In the genomic region with DNA sequence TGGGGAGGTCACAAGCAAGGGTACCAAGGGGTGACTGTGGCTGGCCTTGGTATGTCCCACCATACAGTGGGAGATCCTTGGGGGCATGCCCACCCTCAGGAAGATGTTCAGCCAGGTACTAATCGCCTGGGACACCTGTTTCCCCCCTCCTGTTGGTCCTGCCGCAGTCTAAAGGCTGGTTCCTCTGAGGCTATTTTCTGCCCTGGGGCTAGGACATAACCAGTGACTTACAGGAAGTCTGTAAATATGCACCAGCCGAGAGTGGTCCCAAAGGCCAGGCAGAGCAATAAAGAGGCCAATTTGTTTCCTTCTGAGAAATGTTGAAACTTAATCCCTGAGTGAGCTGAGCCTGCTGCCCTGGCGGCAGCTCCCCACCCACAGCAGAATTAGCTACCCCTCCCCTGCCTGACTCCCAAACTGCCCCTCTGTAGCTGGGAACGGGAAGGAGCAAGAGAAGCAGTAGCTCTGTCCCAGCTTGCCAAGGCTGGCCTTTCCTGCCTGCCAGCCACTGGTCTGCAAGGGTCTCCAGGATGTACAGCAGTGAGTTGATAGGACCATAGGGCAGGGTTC, we compare ENCODE assay signal across 12 mouse cellular contexts.
A peak's percentile ranks its signal among the peaks of the same experiment; 100 is the strongest.
DNase-seq lines count a peak whose midpoint lies in the region; ATAC-seq and TF ChIP-seq lines count a peak whose summit lies in the region.
"Had no signal": no experiment of that assay in that cellular context is flagged by ENCODE, and none has a peak within 500 bp of the region (broad histone marks: within the 10 kb centered on the region; RNA-seq: fewer than 3 reads in every experiment).

No protein-coding gene starts in this region.

- 4% methylated on average over 5 of the region's 5 CpGs for WGBS in kidney, embryonic 15.5 days
- WGBS in embryonic facial prominence, embryonic 12.5 days: 6% methylated on average over 5 of the region's 5 CpGs
- WGBS in limb, embryonic 14.5 days: 8% methylated on average over 5 of the region's 5 CpGs
- WGBS in forebrain, embryonic 11.5 days: 42% methylated on average over 5 of the region's 5 CpGs

- ATAC-seq in kidney, embryonic 15.5 days (replicated peaks; ENCODE audit: low FRiP score): peak; percentile 10; the same call in 1 of the 2 replicates
- ATAC-seq in embryonic facial prominence, embryonic 12.5 days (ENCODE audit: insufficient number of reproducible peaks, insufficient read depth, low FRiP score, low TSS enrichment): no peak
- ATAC-seq in limb, embryonic 14.5 days (ENCODE audit: low FRiP score, low read depth): peak; percentile 21; the same call in 1 of the 2 replicates
- no peak for ATAC-seq in forebrain, embryonic 11.5 days (replicated peaks; ENCODE audit: low FRiP score)

- no peak overlapping the region for H3K4me2 ChIP-seq in kidney, embryonic 15.5 days
- H3K4me2 ChIP-seq in embryonic facial prominence, embryonic 12.5 days (replicated peaks): no peak overlapping the region
- no peak overlapping the region for H3K4me2 ChIP-seq in limb, embryonic 14.5 days (replicated peaks; ENCODE audit: low read depth, low read length, severe bottlenecking)
- no peak overlapping the region for H3K4me2 ChIP-seq in forebrain, embryonic 11.5 days (ENCODE audit: low read depth, low read length, severe bottlenecking)
- H3K4me2 ChIP-seq: neural tube, embryonic 12.5 days had no signal

- no peak overlapping the region for H3K9ac ChIP-seq in kidney, embryonic 15.5 days
- no peak overlapping the region for H3K9ac ChIP-seq in embryonic facial prominence, embryonic 12.5 days
- no peak overlapping the region for H3K9ac ChIP-seq in limb, embryonic 14.5 days (ENCODE audit: low read depth, low read length, severe bottlenecking)
- H3K9ac ChIP-seq in forebrain, embryonic 11.5 days (ENCODE audit: low read length): no peak overlapping the region
- H3K9ac ChIP-seq: neural tube, embryonic 12.5 days had no signal

- H3K27me3 ChIP-seq in kidney, embryonic 15.5 days: no peaks in the 10 kb centered on the region
- H3K27me3 ChIP-seq in embryonic facial prominence, embryonic 12.5 days: no peaks in the 10 kb centered on the region
- H3K27me3 ChIP-seq in limb, embryonic 14.5 days (ENCODE audit: control insufficient read depth, insufficient read depth, low read length): no peaks in the 10 kb centered on the region
- H3K27me3 ChIP-seq in forebrain, embryonic 11.5 days (ENCODE audit: control insufficient read depth, insufficient read depth, low read length): no peaks in the 10 kb centered on the region
- H3K27me3 ChIP-seq: neural tube, embryonic 12.5 days had no signal

- intact Hi-C loops in gastrocnemius, postnatal 14 days (cut with DNase I; ENCODE audit: low total_unique reads): loop anchor here (5.0 kb wide), 1 partner anchor 48 kb away; no protein-coding TSS in a partner anchor

- no peak overlapping the region for H3K4me3 ChIP-seq in kidney, embryonic 15.5 days (replicated peaks)
- no peak overlapping the region for H3K4me3 ChIP-seq in embryonic facial prominence, embryonic 12.5 days
- no peak overlapping the region for H3K4me3 ChIP-seq in limb, embryonic 14.5 days (replicated peaks; ENCODE audit: low read length)
- no peak overlapping the region for H3K4me3 ChIP-seq in forebrain, embryonic 11.5 days (ENCODE audit: low read depth, low read length)
- H3K4me3 ChIP-seq: forebrain, embryonic 10.5 days; neural tube, embryonic 12.5 days had no signal

- TF ChIP-seq POLR2A in limb, embryonic 14.5 days (IDR thresholded peaks at IDR 0.05; ENCODE audit: borderline replicate concordance, extremely low read depth, insufficient read depth, insufficient read length): no peak

- H3K27ac ChIP-seq in kidney, embryonic 15.5 days: peak overlapping the region; percentile 79
- H3K27ac ChIP-seq in embryonic facial prominence, embryonic 12.5 days: peak overlapping the region; percentile 30; the same call in 1 of the 2 replicates
- H3K27ac ChIP-seq in limb, embryonic 14.5 days (replicated peaks; ENCODE audit: low read depth, low read length): no peak overlapping the region
- H3K27ac ChIP-seq in forebrain, embryonic 11.5 days (ENCODE audit: low read depth, low read length): no peak overlapping the region
- H3K27ac ChIP-seq: forebrain, embryonic 10.5 days; neural tube, embryonic 12.5 days had no signal

- peaks cover 69% of the 10 kb centered on the region for H3K4me1 ChIP-seq in kidney, embryonic 15.5 days
- peaks cover 40% of the 10 kb centered on the region for H3K4me1 ChIP-seq in embryonic facial prominence, embryonic 12.5 days
- peaks cover 20% of the 10 kb centered on the region for H3K4me1 ChIP-seq in limb, embryonic 14.5 days (ENCODE audit: control insufficient read depth, insufficient read depth, low read length)
- H3K4me1 ChIP-seq in forebrain, embryonic 11.5 days (replicated peaks; ENCODE audit: control insufficient read depth, insufficient read depth, low read length): peaks cover 5% of the 10 kb centered on the region; the same call in 1 of the 2 replicates

- peak; percentile 11 for DNase-seq in gastrocnemius, postnatal 14 days
- DNase-seq in gastrocnemius, postnatal 4 days (ENCODE audit: low spot score in 2 of 2): no peak
- no peak for DNase-seq in kidney, adult 8-10 months
- DNase-seq in limb, embryonic 14.5 days (ENCODE audit: low spot score): no peak
- no peak for DNase-seq in forebrain, embryonic 11.5 days (ENCODE audit: low spot score)
- DNase-seq in cerebellum, adult 18-20 months: no peak
- DNase-seq: cerebellum, adult 9-11 months had no signal

- H3K36me3 ChIP-seq in kidney, embryonic 15.5 days: peaks cover 40% of the 10 kb centered on the region
- H3K36me3 ChIP-seq in embryonic facial prominence, embryonic 12.5 days: peaks cover 21% of the 10 kb centered on the region
- H3K36me3 ChIP-seq in limb, embryonic 14.5 days (ENCODE audit: control insufficient read depth, insufficient read depth, low read length): peaks cover 31% of the 10 kb centered on the region
- H3K36me3 ChIP-seq in forebrain, embryonic 11.5 days (ENCODE audit: control insufficient read depth, insufficient read depth, low read length): no peaks in the 10 kb centered on the region
- H3K36me3 ChIP-seq: G1E; neural tube, embryonic 12.5 days had no signal

- H3K9me3 ChIP-seq in kidney, embryonic 15.5 days (replicated peaks): no peaks in the 10 kb centered on the region
- no peaks in the 10 kb centered on the region for H3K9me3 ChIP-seq in embryonic facial prominence, embryonic 12.5 days
- no peaks in the 10 kb centered on the region for H3K9me3 ChIP-seq in limb, embryonic 14.5 days (ENCODE audit: control insufficient read depth, low read length)
- H3K9me3 ChIP-seq in forebrain, embryonic 11.5 days (ENCODE audit: control insufficient read depth, low read length): no peaks in the 10 kb centered on the region
- H3K9me3 ChIP-seq: forebrain, embryonic 10.5 days; G1E; neural tube, embryonic 12.5 days had no signal

Comparison
In these comparisons a context has a peak if more than half of its experiments do, and no peak if none do; other contexts are left out.
1. ATAC-seq: peak in kidney, embryonic 15.5 days (single experiment) and limb, embryonic 14.5 days (single experiment); none in embryonic facial prominence, embryonic 12.5 days (single experiment) and forebrain, embryonic 11.5 days (single experiment).
2. H3K27ac ChIP-seq: peak in kidney, embryonic 15.5 days (single experiment) and embryonic facial prominence, embryonic 12.5 days (single experiment); none in limb, embryonic 14.5 days (single experiment) and forebrain, embryonic 11.5 days (single experiment).